Mouse (Mus musculus) CD8-positive naive resting alpha-beta T cell, adult 57 days (primary cell): Measurements from ENCODE around the gene Taf6. TPM values are rescaled to one million over a fixed set of nuclear protein-coding genes. Genes with fewer than 3 reads are reported as not detected.

Experiments used
- total RNA-seq: library from RNA; stranded (reverse); gene quantifications from one replicate; pipeline ENCODE4 v1.2.4, GENCODE M21; 2023

The Taf6 gene
- 29.3 TPM for total RNA-seq

GRCm38 (mm10) chr5:138186950-138187638 is at the start of gene Taf6, which contains the start of gene Cnpy4:
TSS of gene Taf6 (minus strand) at chr5:138187451.
TSS of gene Cnpy4 (plus strand) at chr5:138187485.

DNA sequence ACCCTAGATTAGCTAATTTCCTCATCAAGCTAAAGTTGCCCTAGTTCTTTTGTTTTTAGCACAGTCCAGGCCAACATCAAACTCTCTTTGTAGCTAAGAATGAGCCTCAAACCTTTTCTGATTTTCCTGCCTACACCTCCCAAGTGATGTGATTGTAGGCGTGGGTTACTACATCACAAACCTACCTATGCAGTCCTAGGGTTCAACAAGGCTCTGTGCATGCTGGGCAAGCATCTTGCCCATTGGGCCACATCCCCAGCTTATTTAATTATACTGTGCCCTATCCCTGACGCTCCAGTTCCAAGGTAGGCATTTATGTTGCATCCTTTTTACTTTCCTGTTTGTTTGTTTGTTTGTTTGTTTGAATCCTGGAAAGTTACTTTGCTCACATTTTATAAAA is 38.4 kb upstream of the Taf6 start, which contains the start of gene Nxpe5:
Gene Nxpe5, plus strand, starts transcription at position 199 of the 400 bp plus-strand sequence.

DNA sequence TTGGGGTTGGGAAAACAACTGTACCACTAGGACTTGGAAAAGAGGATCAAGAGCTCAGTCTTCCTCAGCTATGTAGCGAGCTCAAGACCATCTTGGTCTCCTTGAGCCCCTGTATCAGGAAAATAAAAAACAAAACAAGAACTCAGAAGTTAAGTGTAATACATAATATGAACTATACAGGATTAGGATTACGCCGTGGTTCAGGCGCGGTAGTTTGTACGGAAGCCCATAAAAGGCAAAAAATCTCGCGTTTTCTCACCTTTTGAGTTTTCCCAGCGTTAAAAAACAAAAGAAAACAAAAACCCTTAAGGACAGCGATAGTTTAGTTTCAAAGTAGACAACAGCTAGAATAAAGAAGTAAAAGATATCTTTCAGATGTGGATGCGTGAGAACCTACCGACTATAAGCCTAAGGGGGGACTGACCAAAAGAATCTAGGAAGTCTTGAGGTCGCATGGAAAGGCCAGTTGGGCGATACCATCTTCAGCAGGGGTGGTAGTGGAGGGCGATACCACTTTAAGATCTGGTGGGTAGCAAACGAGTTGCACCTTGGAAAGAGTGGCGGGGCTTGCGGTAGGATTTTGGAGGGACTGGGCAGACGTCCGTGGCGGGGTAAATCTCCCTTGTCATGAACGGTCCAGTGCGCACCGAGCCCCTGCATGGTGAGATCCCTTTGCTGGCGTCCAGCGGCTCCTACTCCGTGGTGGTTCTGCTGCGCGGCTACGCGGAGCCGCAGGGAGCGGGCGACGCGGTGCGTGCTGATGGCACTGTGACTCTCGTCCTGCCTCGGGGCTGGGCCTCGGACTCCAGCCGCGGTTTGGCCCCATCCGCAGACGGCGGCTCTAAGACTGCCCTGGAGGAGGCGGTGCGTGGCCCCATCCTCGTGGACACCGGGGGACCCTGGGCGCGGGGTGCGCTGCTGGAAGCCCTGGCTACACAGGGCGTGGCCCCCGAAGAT is 6.8 kb upstream of the Taf6 start, which contains the start of gene Mblac1:
Gene Mblac1, plus strand, starts transcription at position 544 of the 957 bp plus-strand sequence.

GRCm38 (mm10) chr5:138171695-138172491 is 15.4 kb downstream of the Taf6 start, which contains the start of the genes Ap4m1 and Mcm7:
TSS of gene Ap4m1 (plus strand) at chr5:138172002.
TSS of gene Mcm7 (minus strand) at chr5:138172422.

GRCm38 (mm10) chr5:138160842-138161665 is 26.2 kb downstream of the Taf6 start, which contains the start of gene Cops6:
TSS of gene Cops6 (plus strand) at chr5:138161071.

DNA sequence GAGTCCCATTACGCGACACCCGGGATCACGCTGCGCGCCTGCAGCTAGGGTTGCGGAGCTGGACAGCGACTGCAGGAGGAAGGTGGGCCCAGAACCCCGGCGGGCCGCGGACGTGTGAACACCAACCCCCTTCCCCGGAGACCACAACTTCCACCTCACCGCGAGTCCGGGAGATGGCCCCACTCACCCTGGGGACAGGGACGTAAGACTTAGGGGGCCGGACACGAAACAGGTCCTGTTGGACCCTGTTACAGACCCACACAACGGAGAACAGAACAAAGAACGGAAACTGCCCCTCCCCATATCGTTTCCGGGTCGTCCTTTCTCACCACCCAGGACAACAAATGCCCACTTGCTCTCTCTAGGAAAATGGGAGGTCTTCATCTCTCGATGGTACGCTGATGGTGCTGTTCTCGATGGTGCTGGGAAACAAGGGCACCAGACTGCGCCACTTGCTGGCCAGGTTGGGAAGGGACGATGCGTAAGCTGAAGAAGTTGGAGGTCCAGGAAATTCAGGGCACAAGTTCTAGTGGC is 31.7 kb downstream of the Taf6 start, which contains the start of gene Zfp113:
Gene Zfp113, minus strand, starts transcription at position 302 of the 534 bp plus-strand sequence.

Other genes starting within 250 kb of the Taf6 start
- not detected for gene Gjc3, start 224.4 kb downstream of the Taf6 start, total RNA-seq
- gene Azgp1, start 205.9 kb downstream of the Taf6 start, total RNA-seq, result not detected
- gene Smok3a, start 166.2 kb downstream of the Taf6 start, total RNA-seq, result not detected
- not detected for gene Smok3b, start 166.0 kb downstream of the Taf6 start, total RNA-seq
- gene Smok3c, start 134.3 kb downstream of the Taf6 start, total RNA-seq, result not detected
- 23.5 TPM for gene Zkscan1, start 102.4 kb downstream of the Taf6 start, total RNA-seq
- 13.4 TPM for gene Zscan21, start 70.5 kb downstream of the Taf6 start, total RNA-seq
- gene Zfp113, start 31.7 kb downstream of the Taf6 start, total RNA-seq, result 13.9 TPM
- 54.0 TPM for gene Cops6, start 26.4 kb downstream of the Taf6 start, total RNA-seq
- gene Ap4m1, start 15.4 kb downstream of the Taf6 start, total RNA-seq, result 26.7 TPM
- 74.2 TPM for gene Mcm7, start 15.0 kb downstream of the Taf6 start, total RNA-seq
- gene Cnpy4, start within 50 bp of the Taf6 start, total RNA-seq, result 21.0 TPM
- 0.67 TPM for gene Mblac1, start 6.9 kb upstream of the Taf6 start, total RNA-seq
- gene Nxpe5, start 38.4 kb upstream of the Taf6 start, total RNA-seq, result not detected
- gene Lamtor4, start 68.0 kb upstream of the Taf6 start, total RNA-seq, result 24.8 TPM
- gene BC037034, start 76.6 kb upstream of the Taf6 start, total RNA-seq, result 53.1 TPM
- not detected for gene Gal3st4, start 85.4 kb upstream of the Taf6 start, total RNA-seq
- gene Gm43720, start 92.5 kb upstream of the Taf6 start, total RNA-seq, result not detected
- gene Gpc2, start 92.6 kb upstream of the Taf6 start, total RNA-seq, result 0.86 TPM
- gene Stag3, start 92.8 kb upstream of the Taf6 start, total RNA-seq, result not detected
- gene Pvrig, start 154.5 kb upstream of the Taf6 start, total RNA-seq, result not detected